Mouse (Mus musculus) left cerebral cortex, adult 9 months (tissue): ENCODE measurements at regions not wholly inside any gene's neighbourhood (a gene's known extent, or its start where the extent isn't known, plus 50 kb on each side); places are given as distances from the start of the nearest gene placed in this dataset.
A peak's percentile ranks its signal among the peaks of the same experiment; 100 is the strongest.

ENCODE experiments used
- DNase-seq, 2 experiments: peaks; one replicate each; pipeline ENCODE4 v3.0.0; 2022; ENCODE audit warnings: low spot score in 2 of 2

GRCm38 (mm10) chr16:49573171-49573517 lies 125.9 kb upstream of the Ift57 start:
- DNase-seq: no peak

DNA sequence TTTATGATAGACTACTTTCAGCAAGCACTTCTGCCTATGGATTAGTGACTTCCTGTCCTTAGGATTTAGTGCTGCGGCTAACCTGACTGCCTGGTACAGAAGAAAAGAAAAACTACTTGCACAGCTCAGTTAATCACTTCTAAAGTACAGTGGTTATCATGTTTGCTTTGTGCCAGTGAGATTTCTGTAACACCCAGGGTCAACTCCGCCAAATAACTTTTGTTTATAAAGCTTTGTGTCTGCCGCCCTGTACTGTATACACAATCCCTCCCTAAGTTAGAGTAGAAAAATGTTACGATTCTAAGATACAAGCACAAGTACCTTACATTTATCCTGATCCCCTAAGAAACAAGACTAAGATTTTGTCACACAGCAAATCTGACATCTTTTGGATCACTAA lies 120.1 kb upstream of the Ift57 start:
- DNase-seq: no peak

GRCm38 (mm10) chr16:49580708-49581107 lies 118.3 kb upstream of the Ift57 start:
- DNase-seq: no peak

DNA sequence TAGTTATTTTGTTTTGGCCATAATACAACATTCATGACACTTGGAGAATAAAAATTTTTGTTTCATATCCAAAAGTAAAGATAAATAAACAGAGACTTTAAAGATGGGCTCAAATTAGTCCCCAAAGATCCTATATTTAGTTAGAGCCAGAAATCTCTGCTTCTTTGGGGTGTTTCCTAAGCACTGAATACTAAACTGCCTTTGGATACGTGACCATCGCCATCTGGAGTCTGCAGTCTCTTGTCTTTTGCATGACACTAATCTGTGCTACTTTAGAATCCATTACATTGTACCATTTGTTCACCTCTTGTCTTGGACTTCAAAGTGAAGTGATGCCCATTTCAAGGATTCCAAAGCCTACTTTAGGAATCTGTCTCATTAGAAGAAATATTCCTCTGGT lies 92.5 kb upstream of the Ift57 start:
- no peak for DNase-seq

DNA sequence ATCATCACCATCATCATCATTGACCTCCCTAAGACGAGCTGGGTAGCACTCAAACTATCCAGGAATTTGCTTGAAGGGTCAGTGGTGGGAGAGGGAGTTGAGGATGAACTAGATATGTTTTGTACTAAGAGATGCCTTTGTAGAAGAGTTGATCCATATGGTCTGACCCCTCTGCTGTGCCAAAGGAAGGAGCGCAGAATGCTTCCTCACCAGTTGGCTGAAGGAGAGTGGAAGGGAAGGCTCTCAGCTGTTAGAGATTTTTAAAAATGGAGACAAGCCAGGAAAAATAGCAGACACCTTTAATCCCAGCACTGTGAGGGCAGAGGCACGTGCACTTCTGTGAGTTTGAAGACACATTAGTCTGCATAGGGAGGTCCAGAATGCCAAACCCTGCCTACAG lies 84.2 kb upstream of the Ift57 start:
- DNase-seq: no peak

DNA sequence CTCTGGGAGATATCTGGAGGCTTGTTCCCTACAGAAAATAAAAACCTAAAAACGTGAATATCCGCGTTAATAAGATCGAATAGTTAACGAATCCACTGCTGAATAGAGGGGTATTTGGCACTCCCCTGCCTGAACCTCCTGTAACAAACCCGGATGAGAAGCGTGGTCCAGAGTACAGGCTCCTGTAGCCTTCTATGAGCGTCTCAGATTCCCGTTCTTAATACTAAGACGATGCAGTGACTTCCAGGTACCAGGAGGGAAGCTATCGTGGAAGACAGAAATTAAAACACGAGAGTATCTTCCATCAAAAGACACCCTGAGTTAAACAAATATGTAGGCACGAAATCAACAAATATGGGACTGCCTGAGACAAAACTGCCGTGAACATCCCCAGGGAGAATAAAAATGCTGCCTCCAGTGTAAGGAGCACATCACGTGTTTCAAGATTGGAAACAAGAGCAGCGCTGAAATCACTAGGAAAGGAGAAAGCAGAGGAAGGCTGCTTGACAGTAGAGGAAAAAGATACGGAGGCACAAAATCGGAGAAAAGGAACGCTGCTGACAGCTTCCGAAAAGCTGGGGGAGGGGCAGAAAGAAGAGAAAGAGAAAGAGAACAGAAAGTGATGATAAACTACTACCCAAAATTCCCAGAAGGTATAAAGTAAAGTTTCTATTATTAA lies 83.6 kb upstream of the Ift57 start:
- DNase-seq: peak in 1 of 2 experiments; percentile 38

- no peak for DNase-seq
Measured at GRCm38 (mm10) chr16:49616263-49616872, 82.7 kb upstream of the Ift57 start.

DNA sequence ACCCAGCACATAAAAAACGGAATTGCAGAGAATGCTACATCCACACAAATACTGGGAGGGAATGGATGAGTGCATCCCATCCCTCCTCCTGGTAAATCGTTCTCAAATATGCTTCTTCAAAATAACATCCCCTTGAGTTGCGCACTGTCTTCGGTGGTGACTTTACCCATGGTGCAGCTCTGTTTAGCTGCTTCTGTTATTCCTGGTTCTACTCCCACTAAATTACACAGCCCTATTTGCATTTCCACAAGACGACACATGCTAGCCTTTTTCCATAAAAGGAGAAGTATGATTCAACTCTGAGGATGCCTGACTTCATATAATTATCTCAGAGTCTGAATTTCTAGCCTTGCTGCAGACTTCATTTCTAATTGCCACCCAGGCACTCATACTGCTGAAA lies 65.5 kb upstream of the Ift57 start:
- DNase-seq: peak; percentile 29 to 36

DNA sequence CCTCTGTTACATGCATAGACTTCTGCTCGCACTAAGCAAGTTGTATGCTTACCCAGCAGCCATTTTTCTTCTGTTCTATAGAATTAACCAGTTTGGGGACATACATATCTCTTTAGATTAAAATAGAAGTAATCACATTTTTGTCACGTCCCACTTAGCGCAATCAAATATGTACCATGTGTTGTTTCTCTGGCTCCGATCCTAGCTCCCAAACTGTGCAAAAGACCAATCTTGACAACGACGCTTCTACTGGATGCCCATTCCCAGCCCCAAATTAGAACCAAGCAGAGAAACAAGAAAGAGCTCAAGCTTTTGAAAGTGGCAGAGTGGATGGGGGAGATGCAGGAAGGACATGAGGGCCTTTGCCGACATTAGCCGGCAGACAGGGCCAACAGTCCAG lies 63.5 kb upstream of the Ift57 start:
- DNase-seq: peak in 1 of 2 experiments; percentile 35

GRCm38 (mm10) chr16:49636467-49636866 lies 62.6 kb upstream of the Ift57 start:
- DNase-seq: no peak

DNA sequence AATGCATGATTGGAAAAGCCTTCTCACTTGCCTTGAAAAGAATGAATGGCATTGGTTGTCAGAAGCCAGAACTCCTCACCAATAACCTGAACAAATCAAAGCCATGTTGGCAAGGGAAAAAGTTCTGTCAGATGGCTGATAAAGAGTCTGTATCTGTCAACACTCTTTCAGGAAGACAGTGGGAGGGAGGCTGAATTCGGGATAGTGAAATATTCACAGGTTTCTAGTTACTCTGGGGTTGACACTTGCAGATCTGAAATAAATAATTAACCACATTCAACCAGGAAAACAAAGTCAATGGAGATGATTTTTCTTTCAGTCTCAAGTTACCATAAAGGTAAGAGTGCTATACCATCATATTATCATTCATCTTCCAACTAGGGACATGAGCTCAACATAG lies 56.3 kb upstream of the Ift57 start:
- DNase-seq: no peak

- no peak for DNase-seq
Measured at GRCm38 (mm10) chr16:49644416-49644815, 54.6 kb upstream of the Ift57 start.

GRCm38 (mm10) chr16:49646479-49646878 lies 52.6 kb upstream of the Ift57 start:
- no peak for DNase-seq
